Mouse (Mus musculus) layer of hippocampus, postnatal 25 days (tissue): ENCODE measurements around the gene Irs4. TPM values are rescaled to one million over a fixed set of nuclear protein-coding genes. Genes with fewer than 3 reads are reported as not detected.

Source experiments
- DNase-seq, 2 experiments: peaks; one replicate each; pipeline ENCODE4 v3.0.0; 2022; ENCODE audit warnings: mixed read lengths in 2 of 2, low spot score in 1 of 2; ENCODE audit errors: extremely low spot score in 1 of 2
- total RNA-seq, 2 experiments: library from RNA; stranded (reverse); gene quantifications; 2 replicates each; pipeline ENCODE4 v1.2.3; 2021

Irs4 gene
- under 1 TPM; 0.05 to 0.22 TPM for total RNA-seq

- no peak for DNase-seq
Observed at GRCm38 (mm10) chrX:141724937-141725918, at the start of gene Irs4. Gene Irs4 (minus strand): TSS chrX:141725263.

GRCm38 (mm10) chrX:141750360-141750759 lies 25.3 kb upstream of the Irs4 start:
- DNase-seq = no peak

DNA sequence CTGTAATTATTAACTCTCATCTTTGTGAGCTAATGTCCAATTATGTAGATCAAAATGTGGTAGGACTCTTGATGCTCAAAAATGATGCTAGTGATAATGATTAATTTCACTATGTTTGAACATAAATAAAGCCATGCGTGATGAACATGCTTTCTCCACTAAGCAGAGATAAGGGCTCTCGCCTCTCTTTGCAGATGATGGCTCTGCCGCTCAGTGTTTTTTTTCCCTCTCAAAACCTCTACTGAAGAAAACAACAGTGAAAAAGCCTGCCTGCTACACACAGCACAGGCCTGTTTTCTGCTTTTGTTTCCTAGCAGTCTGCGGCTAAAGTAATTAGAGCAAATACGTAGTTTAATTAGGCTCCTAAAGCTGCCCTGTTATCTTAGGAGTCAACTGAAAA lies 4.5 kb upstream of the Irs4 start:
- no peak for DNase-seq

GRCm38 (mm10) chrX:141724391-141724891 lies 622 bp downstream of the Irs4 start:
- DNase-seq = no peak

GRCm38 (mm10) chrX:141723936-141724335 lies 1.1 kb downstream of the Irs4 start:
- DNase-seq = no peak

DNA sequence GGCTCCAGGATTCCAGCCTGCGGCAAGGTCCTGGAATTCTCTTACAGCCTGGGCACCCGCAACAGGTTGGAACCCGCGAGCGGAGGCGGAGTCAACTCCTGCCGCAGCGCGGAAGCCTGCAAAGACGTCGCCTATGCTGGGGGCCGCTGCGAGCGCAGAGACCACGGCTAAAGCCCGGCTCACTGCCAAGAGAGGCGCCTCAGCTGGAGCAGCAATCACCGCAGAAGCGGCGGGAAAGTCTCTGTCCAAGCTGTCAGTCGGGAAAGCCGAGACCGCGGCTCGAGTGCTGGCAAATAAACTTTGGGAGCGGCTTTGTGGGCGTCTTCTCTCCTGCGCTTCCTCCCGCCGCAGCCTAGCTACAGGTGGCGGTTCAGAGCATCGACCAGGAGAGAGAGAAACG lies 3.3 kb downstream of the Irs4 start:
- no peak for DNase-seq

Other genes with a start within 250 kb of the Irs4 start
- 1 to 10 TPM; 3.4 to 3.9 TPM for gene Col4a5, start 249.9 kb downstream of the Irs4 start, total RNA-seq
- not detected for gene Gm15294, start 150.0 kb upstream of the Irs4 start, total RNA-seq